Mouse (Mus musculus) limb, embryonic 14.5 days (tissue): Measurements from ENCODE around the gene Lrrtm1. TPM values are rescaled to one million over a fixed set of nuclear protein-coding genes. Genes with fewer than 3 reads are reported as not detected.

Experiments used
- ATAC-seq: fragments of 200-750 bp; cut with Nextera tagmentation; 2 replicates; pipeline ENCODE4 v1.8.0; 2017; ENCODE audit warnings: low read depth, moderate number of reproducible peaks, moderate TSS enrichment; ENCODE audit not compliant: low FRiP score
- DNase-seq: peaks from one replicate; pipeline ENCODE4 v3.0.0-alpha.2; 2015; ENCODE audit warnings: low spot score
- H3K27ac ChIP-seq: fragments of 300-500 bp; sonication (generic); replicated peaks from 2 replicates; pipeline ENCODE4 v1.5.1; 2014; ENCODE audit warnings: low read depth, mild to moderate bottlenecking, low read length, moderate library complexity, mixed read lengths
- H3K27me3 ChIP-seq: fragments of 300-500 bp; sonication (generic); 2 replicates; pipeline ENCODE4 v1.6.1; 2014; ENCODE audit warnings: low read length, mixed read lengths; ENCODE audit not compliant: control insufficient read depth, insufficient read depth
- H3K36me3 ChIP-seq: fragments of 300-500 bp; sonication (generic); 2 replicates; pipeline ENCODE4 v1.6.1; 2014; ENCODE audit warnings: mild to moderate bottlenecking, low read length, moderate library complexity, mixed read lengths; ENCODE audit not compliant: control insufficient read depth, insufficient read depth
- H3K4me1 ChIP-seq: fragments of 300-500 bp; sonication (generic); 2 replicates; pipeline ENCODE4 v1.6.1; 2014; ENCODE audit warnings: antibody characterized with exemption, low read length, mixed read lengths; ENCODE audit not compliant: control insufficient read depth, insufficient read depth
- H3K4me2 ChIP-seq: fragments of 300-500 bp; sonication (generic); replicated peaks from 2 replicates; pipeline ENCODE4 v1.6.1; 2014; ENCODE audit warnings: low read depth, mild to moderate bottlenecking, low read length, moderate library complexity; ENCODE audit not compliant: severe bottlenecking
- H3K4me3 ChIP-seq: fragments of 300-500 bp; sonication (generic); replicated peaks from 2 replicates; pipeline ENCODE4 v1.5.1; 2014; ENCODE audit warnings: low read length
- H3K9ac ChIP-seq: fragments of 300-500 bp; sonication (generic); 2 replicates; pipeline ENCODE4 v1.6.1; 2014; ENCODE audit warnings: mild to moderate bottlenecking, low read depth, low read length, moderate library complexity; ENCODE audit not compliant: severe bottlenecking
- H3K9me3 ChIP-seq: fragments of 300-500 bp; sonication (generic); 2 replicates; pipeline ENCODE4 v1.6.1; 2016; ENCODE audit warnings: low read length; ENCODE audit not compliant: control insufficient read depth
- POLR2A ChIP-seq: fragments of 200-500 bp; IDR thresholded peaks from 2 replicates; pipeline ENCODE4 v1.8.0; 2012; ENCODE audit warnings: inconsistent platforms, mild to moderate bottlenecking, moderate library complexity, borderline replicate concordance; ENCODE audit not compliant: insufficient read depth, insufficient read length; ENCODE audit errors: extremely low read depth
- WGBS: fragments of 180-500 bp; shearing (Covaris S2); extraction: QIAGEN DNeasy Blood & Tissue Kit; methylation state at CpG from one replicate; pipeline ENCODE4 v1.1.7; 2014; 5-methylcytosine and 5-hydroxymethylcytosine counted together
- polyA plus RNA-seq, 2 experiments: library from polyadenylated mRNA; depleted of rRNA in 1 of 2; stranded (reverse) in 1 of 2; unstranded in 1 of 2; fragments of >200 nt; fragmentation: Nextera tagmentation in 1 of 2; extraction: Ambion mirVana in 1 of 2; gene quantifications; 2 replicates each; pipeline versions ENCODE4 v1.2.1 to v1.2.3; 2012 to 2014

Gene Lrrtm1
- polyA plus RNA-seq, 2 experiments: 8.0 to 9.3 TPM

GRCm38 (mm10) chr6:77240426-77240825 is 2.1 kb upstream of the Lrrtm1 start:
- no peak overlapping the region for H3K4me2 ChIP-seq
- no peak for DNase-seq
- WGBS: 3% methylated on average over 1 of the region's 1 CpGs
- H3K27ac ChIP-seq: no peak overlapping the region
- peaks cover 10% of the 10 kb centered on the region; the same call in 1 of the 2 replicates for H3K4me1 ChIP-seq
- peaks cover 40% of the 10 kb centered on the region for H3K27me3 ChIP-seq
- no peaks in the 10 kb centered on the region for H3K36me3 ChIP-seq
- no peak overlapping the region for H3K9ac ChIP-seq
- ATAC-seq: no peak
- H3K4me3 ChIP-seq: no peak overlapping the region
- H3K9me3 ChIP-seq: no peaks in the 10 kb centered on the region
- no peak for TF ChIP-seq POLR2A

- Histone ChIP-seq H3K9me3 (no peaks in the 10 kb centered on the region), H3K9ac (peak overlapping the region; percentile 55), H3K4me3 (peak overlapping the region; percentile 52), H3K4me2 (peak overlapping the region; percentile 95), H3K36me3 (no peaks in the 10 kb centered on the region), H3K4me1 (peaks cover 10% of the 10 kb centered on the region; the same call in 1 of the 2 replicates), H3K27me3 (peaks cover 56% of the 10 kb centered on the region), H3K27ac (no peak overlapping the region)
- DNase-seq: no peak
- no peak for TF ChIP-seq POLR2A
- peak; percentile 32 for ATAC-seq
- 2% methylated on average over 36 of the region's 43 CpGs for WGBS
Observed at GRCm38 (mm10) chr6:77243541-77244231, 1.2 kb downstream of the Lrrtm1 start.

GRCm38 (mm10) chr6:77253480-77253879 is 11.0 kb downstream of the Lrrtm1 start:
- H3K4me1 ChIP-seq: no peaks in the 10 kb centered on the region
- H3K9me3 ChIP-seq: no peaks in the 10 kb centered on the region
- no peak overlapping the region for H3K4me2 ChIP-seq
- no peak overlapping the region for H3K9ac ChIP-seq
- DNase-seq (no peak), ATAC-seq (no peak)
- H3K27ac ChIP-seq: no peak overlapping the region
- H3K27me3 ChIP-seq: no peaks in the 10 kb centered on the region
- TF ChIP-seq POLR2A: no peak
- no peak overlapping the region for H3K4me3 ChIP-seq
- H3K36me3 ChIP-seq: no peaks in the 10 kb centered on the region
- WGBS: 87% methylated on average over 5 of the region's 5 CpGs

GRCm38 (mm10) chr6:77256348-77256747 is 13.9 kb downstream of the Lrrtm1 start:
- H3K9me3 ChIP-seq: no peaks in the 10 kb centered on the region
- WGBS: 90% methylated on average over 4 of the region's 4 CpGs
- no peaks in the 10 kb centered on the region for H3K4me1 ChIP-seq
- no peak overlapping the region for H3K27ac ChIP-seq
- no peak for ATAC-seq
- no peak for DNase-seq
- no peaks in the 10 kb centered on the region for H3K27me3 ChIP-seq
- no peak overlapping the region for H3K4me3 ChIP-seq
- H3K4me2 ChIP-seq: no peak overlapping the region
- no peaks in the 10 kb centered on the region for H3K36me3 ChIP-seq
- no peak overlapping the region for H3K9ac ChIP-seq
- TF ChIP-seq POLR2A: no peak

GRCm38 (mm10) chr6:77257358-77258105 is 15.0 kb downstream of the Lrrtm1 start:
- DNase-seq (peak; percentile 50), ATAC-seq (no peak)
- H3K27ac ChIP-seq: no peak overlapping the region
- no peaks in the 10 kb centered on the region for H3K36me3 ChIP-seq
- H3K9me3 ChIP-seq: no peaks in the 10 kb centered on the region
- H3K4me1 ChIP-seq: no peaks in the 10 kb centered on the region
- no peaks in the 10 kb centered on the region for H3K27me3 ChIP-seq
- H3K4me3 ChIP-seq: no peak overlapping the region
- no peak overlapping the region for H3K4me2 ChIP-seq
- no peak overlapping the region for H3K9ac ChIP-seq
- 43% methylated on average over 7 of the region's 7 CpGs for WGBS
- TF ChIP-seq POLR2A: no peak
